Mouse (Mus musculus) midbrain, embryonic 16.5 days (tissue): Measurements from ENCODE around the gene Rtp3. TPM values are rescaled to one million over a fixed set of nuclear protein-coding genes. Genes with fewer than 3 reads are reported as not detected.

Experiments used
- ATAC-seq: fragments of 200-750 bp; cut with Nextera tagmentation; 2 replicates; pipeline ENCODE4 v1.8.0; 2017; ENCODE audit warnings: moderate TSS enrichment
- H3K27ac ChIP-seq: fragments of 300-500 bp; sonication (generic); 2 replicates; pipeline ENCODE4 v1.5.1; 2014; ENCODE audit warnings: mild to moderate bottlenecking, low read length, mixed read lengths
- H3K27me3 ChIP-seq: fragments of 300-500 bp; sonication (generic); 2 replicates; pipeline ENCODE4 v1.6.1; 2014; ENCODE audit warnings: low read depth, low read length, mixed read lengths; ENCODE audit not compliant: control insufficient read depth, insufficient read depth
- H3K36me3 ChIP-seq: fragments of 300-500 bp; sonication (generic); 2 replicates; pipeline ENCODE4 v1.6.1; 2014; ENCODE audit warnings: mild to moderate bottlenecking, low read length, moderate library complexity, mixed read lengths; ENCODE audit not compliant: control insufficient read depth, insufficient read depth
- H3K4me1 ChIP-seq: fragments of 300-500 bp; sonication (generic); 2 replicates; pipeline ENCODE4 v1.6.1; 2014; ENCODE audit warnings: mild to moderate bottlenecking, low read length, mixed read lengths; ENCODE audit not compliant: control insufficient read depth, insufficient read depth
- H3K4me2 ChIP-seq: fragments of 300-500 bp; sonication (generic); 2 replicates; pipeline ENCODE4 v1.6.1; 2014; ENCODE audit warnings: mild to moderate bottlenecking, low read length, mixed read lengths
- H3K4me3 ChIP-seq: fragments of 300-500 bp; sonication (generic); 2 replicates; pipeline ENCODE4 v1.5.1; 2014; ENCODE audit warnings: low read depth, mild to moderate bottlenecking, low read length, moderate library complexity, mixed read lengths
- H3K9ac ChIP-seq: fragments of 300-500 bp; sonication (generic); 2 replicates; pipeline ENCODE4 v1.6.1; 2014; ENCODE audit warnings: low read depth, low read length, mixed read lengths
- H3K9me3 ChIP-seq: fragments of 300-500 bp; sonication (generic); replicated peaks from 2 replicates; pipeline ENCODE4 v1.6.1; 2014; ENCODE audit warnings: mild to moderate bottlenecking, low read length, mixed read lengths; ENCODE audit not compliant: control insufficient read depth, poor library complexity, severe bottlenecking
- WGBS: fragments of 180-500 bp; shearing (Covaris S2); extraction: QIAGEN DNeasy Blood & Tissue Kit; methylation state at CpG from one replicate; pipeline ENCODE4 v1.1.7; 2014; 5-methylcytosine and 5-hydroxymethylcytosine counted together
- polyA plus RNA-seq: library from polyadenylated mRNA; unstranded; fragments of >200 nt; fragmentation: Nextera tagmentation; extraction: Ambion mirVana; gene quantifications from 2 replicates; pipeline ENCODE4 v1.2.1, GENCODE M21; 2015

Gene Rtp3
- polyA plus RNA-seq, 1 experiment from 2014 or later: 0.20 TPM

DNA sequence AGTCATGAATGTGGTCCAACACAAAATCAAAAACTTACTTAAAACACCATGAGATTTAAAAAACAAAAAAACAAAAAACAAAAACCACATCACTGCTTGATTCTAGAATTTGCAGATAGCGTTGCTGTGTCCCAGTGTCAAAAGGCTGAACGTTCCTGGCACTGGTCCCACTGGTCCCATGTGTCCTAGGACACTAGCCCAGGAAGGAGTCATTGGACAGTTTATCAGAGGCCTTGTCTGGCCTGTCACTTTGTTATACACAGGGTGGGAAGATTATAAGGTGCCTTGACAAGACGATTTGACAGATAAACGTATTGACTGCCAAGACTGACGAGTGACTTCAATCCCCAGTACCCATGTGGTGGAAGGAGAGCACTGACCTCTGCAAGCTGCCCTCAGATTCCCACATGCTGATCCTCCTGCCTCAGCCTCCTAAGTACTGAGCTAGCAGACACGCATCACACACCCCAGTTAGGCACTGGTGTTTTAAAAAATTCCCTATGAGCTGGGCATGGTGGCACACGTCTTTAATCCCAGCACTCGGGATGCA is 26.7 kb downstream of the Rtp3 start:
- no peaks in the 10 kb centered on the region for H3K36me3 ChIP-seq
- no peak overlapping the region for H3K9ac ChIP-seq
- H3K4me1 ChIP-seq: no peaks in the 10 kb centered on the region
- H3K9me3 ChIP-seq: no peaks in the 10 kb centered on the region
- H3K27ac ChIP-seq: no peak overlapping the region
- no peaks in the 10 kb centered on the region for H3K27me3 ChIP-seq
- 89% methylated on average over 8 of the region's 8 CpGs for WGBS
- H3K4me2 ChIP-seq: no peak overlapping the region
- ATAC-seq: no peak
- no peak overlapping the region for H3K4me3 ChIP-seq

- no peak for ATAC-seq
- H3K4me3 ChIP-seq: no peak overlapping the region
- 98% methylated on average over 8 of the region's 8 CpGs for WGBS
Observed at GRCm38 (mm10) chr9:110961386-110961785, 29.0 kb downstream of the Rtp3 start.

DNA sequence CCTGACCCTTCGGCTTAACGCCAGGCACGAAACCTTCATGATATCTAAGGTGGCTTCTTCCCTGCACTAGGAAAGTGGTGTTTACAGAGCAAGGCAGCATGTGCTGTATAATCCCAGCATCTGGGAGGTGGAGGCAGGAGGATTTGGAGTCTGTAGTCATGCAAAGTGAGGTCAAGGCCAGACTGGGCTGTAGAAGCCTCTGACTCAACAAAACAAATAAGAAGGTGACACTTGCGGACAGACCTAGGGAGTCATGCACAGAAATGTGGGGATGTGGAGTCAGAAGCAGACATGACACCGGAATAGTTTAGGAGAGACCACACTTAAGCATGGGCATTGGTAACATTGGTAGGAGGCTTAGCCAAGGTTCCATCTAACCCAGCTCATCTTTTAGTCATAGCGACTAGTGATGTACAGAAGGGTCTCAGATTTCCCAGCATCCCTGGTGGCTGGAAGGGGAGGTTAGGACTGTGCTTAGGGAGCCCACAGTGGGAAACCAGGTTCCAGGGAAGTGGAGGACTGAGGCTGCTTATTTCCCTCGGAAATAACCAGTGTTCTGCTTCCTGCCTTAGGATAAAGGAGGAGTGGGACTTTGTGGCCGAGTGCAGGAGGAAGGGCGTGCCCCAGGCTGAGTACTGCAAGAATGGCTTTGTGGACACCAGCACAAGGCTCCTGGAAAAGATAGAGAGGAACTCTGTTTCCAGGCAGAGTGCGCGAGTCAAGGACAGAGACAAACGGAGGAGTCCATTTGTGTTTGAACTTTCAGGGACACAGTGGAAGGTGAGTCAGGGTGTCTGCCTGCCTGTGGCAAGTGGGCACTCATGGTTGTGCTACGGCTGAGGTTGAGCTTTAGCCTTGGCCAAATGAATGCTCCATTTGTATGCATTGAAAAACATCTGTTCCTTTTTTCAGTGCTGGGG is 29.9 kb downstream of the Rtp3 start:
- H3K27me3 ChIP-seq: no peaks in the 10 kb centered on the region
- no peaks in the 10 kb centered on the region for H3K4me1 ChIP-seq
- H3K4me3 ChIP-seq: no peak overlapping the region
- no peaks in the 10 kb centered on the region for H3K9me3 ChIP-seq
- no peaks in the 10 kb centered on the region for H3K36me3 ChIP-seq
- no peak for ATAC-seq
- 80% methylated on average over 13 of the region's 13 CpGs for WGBS
- no peak overlapping the region for H3K9ac ChIP-seq
- no peak overlapping the region for H3K4me2 ChIP-seq
- H3K27ac ChIP-seq: no peak overlapping the region

More at GRCm38 (mm10) chr9:110961386-110961785, 29.0 kb downstream of the Rtp3 start:
- no peaks in the 10 kb centered on the region for H3K4me1 ChIP-seq
- H3K36me3 ChIP-seq: no peaks in the 10 kb centered on the region
- no peaks in the 10 kb centered on the region for H3K27me3 ChIP-seq
- no peaks in the 10 kb centered on the region for H3K9me3 ChIP-seq
- H3K9ac ChIP-seq: no peak overlapping the region
- H3K27ac ChIP-seq: no peak overlapping the region
- no peak overlapping the region for H3K4me2 ChIP-seq

DNA sequence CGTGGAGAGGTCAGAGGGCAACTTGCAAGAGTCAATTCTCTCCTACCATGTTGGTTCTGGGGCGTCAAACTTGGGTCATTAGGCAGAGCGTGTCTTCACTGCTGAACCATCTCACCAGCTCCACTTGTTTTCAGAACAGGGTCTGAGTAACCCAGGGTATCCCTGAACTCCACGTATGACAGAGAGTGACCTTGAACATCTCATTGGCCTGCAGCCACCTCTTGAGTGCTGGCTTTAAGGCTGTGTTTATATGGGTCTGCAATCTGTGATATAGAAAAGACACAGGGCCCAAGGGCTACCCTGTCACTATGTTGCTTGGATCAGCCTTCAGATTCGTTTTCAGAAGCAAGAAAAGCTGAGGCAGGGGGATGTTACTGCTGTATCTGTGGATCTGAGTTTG is 30.7 kb downstream of the Rtp3 start:
- no peak overlapping the region for H3K27ac ChIP-seq
- ATAC-seq: no peak
- H3K9me3 ChIP-seq: no peaks in the 10 kb centered on the region
- no peaks in the 10 kb centered on the region for H3K27me3 ChIP-seq
- H3K36me3 ChIP-seq: no peaks in the 10 kb centered on the region
- H3K9ac ChIP-seq: no peak overlapping the region
- 85% methylated on average over 5 of the region's 5 CpGs for WGBS
- no peak overlapping the region for H3K4me2 ChIP-seq
- H3K4me3 ChIP-seq: no peak overlapping the region
- H3K4me1 ChIP-seq: no peaks in the 10 kb centered on the region

DNA sequence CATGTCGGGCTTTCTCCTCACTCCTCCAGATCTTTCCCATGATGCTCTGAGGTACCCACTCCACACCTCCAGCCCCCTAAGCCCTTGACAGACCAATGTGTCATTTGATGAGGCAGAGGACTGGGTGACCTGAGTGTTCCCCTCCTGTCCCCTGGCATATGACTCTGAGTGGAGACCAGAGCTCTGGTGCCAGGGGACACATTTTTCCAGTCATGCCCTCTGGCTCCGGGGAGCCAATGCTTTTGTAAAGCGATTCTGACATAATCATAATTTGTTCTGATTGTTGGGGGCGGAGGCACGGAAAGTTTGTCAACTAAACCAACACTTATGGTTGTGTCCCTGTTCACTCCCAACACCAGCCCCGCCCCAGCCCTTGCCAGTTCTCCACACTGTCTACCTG is 34.4 kb downstream of the Rtp3 start:
- H3K4me2 ChIP-seq: no peak overlapping the region
- no peaks in the 10 kb centered on the region for H3K27me3 ChIP-seq
- H3K27ac ChIP-seq: no peak overlapping the region
- H3K36me3 ChIP-seq: no peaks in the 10 kb centered on the region
- H3K4me3 ChIP-seq: no peak overlapping the region
- peaks cover 4% of the 10 kb centered on the region for H3K4me1 ChIP-seq
- WGBS: 86% methylated on average over 6 of the region's 6 CpGs
- H3K9me3 ChIP-seq: no peaks in the 10 kb centered on the region
- no peak for ATAC-seq
- no peak overlapping the region for H3K9ac ChIP-seq

DNA sequence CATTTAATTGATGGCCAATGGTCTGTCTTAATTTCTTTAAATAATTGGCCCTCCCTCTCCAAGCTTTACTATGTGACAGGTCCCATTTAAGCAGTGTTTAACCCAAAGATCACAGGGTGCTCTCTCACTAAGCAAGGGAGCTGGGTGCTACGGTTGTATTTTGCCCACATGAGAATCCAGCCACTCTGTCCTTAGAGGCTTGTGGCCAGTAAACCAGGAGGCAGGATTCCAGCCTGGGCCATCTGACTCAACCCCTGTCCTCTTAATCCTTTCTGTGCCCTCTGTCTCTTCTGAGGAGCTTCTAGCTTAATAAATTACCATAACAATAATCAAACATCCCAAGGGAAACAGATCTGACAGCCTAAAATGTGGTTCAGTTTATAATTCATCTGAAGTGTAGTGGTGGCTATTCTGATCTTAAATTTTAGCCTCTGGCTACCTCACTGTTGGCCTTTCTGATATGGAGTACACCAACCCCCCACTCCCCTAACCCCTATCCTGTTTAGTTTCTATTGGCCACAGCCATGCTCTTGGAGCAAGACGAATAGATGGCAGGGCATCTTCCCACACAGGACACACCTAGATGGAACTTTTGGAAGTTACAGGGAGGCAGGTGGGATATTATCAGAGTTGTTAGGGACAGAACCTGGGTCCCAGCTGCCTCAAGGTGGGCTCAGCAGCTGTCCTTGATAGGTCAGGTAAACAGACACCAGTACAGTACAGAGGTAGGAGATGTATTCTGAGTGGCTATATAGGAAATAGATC is 35.5 kb downstream of the Rtp3 start:
- no peak overlapping the region for H3K4me3 ChIP-seq
- H3K27ac ChIP-seq: no peak overlapping the region

DNA sequence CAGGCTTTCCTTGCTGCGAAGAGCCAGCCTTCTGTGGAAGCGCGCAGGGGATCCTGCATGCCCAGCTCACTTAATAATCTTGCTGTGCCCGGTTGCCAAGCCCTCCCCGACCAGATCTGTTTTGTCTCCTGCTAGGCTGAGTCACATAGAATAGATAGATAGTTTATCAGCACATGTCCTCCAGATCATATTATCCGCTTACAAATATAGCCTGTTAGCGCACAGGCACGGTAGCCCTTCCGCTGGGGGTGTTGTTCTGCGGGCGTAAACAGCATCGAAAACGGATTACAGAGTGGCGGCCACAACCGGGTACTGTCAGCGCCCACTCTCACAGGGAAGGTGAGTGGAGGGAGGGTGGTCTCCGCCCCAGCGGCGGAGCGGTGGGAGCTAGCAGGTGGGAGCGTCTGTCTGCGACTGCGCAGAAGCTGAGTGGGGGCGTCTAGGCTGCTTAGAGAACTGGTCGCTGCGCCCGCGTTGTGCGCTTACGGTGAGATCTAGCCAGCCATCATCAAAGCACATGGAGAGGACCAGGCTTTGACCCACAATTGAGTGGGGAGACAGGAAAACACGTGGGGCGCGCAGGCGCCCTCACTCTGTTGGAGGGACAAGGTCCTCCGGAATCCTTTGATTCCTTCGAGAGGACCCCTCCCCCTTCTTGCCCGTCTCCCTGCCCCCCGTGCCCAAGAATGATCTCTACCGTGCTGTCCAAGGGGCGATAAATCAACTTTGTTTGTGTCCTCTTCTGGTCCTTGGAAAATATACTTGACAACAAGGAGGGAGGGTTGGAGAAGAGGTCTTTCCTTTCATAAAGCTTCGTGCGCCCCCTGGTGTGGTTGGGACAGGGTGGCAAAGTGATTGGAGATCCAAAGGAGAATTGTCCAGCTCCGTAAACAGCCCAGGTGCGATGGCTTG is 36.6 kb downstream of the Rtp3 start:
- peak; percentile 93 for ATAC-seq
- under 1% methylated on average over 44 of the region's 44 CpGs for WGBS

More for the DNA sequence above, 35.5 kb downstream of the Rtp3 start:
- H3K9ac ChIP-seq: no peak overlapping the region
- no peaks in the 10 kb centered on the region for H3K27me3 ChIP-seq
- no peak for ATAC-seq
- H3K4me2 ChIP-seq: peak overlapping the region; percentile 73; the same call in 1 of the 2 replicates
- no peaks in the 10 kb centered on the region for H3K9me3 ChIP-seq
- WGBS: 31% methylated on average over 2 of the region's 2 CpGs
- no peaks in the 10 kb centered on the region for H3K36me3 ChIP-seq
- peaks cover 4% of the 10 kb centered on the region for H3K4me1 ChIP-seq

GRCm38 (mm10) chr9:110952931-110953549 is 37.3 kb downstream of the Rtp3 start:
- Histone ChIP-seq H3K4me1 (peaks cover 4% of the 10 kb centered on the region), H3K27me3 (no peaks in the 10 kb centered on the region), H3K4me3 (peak overlapping the region; percentile 56), H3K27ac (peak overlapping the region; percentile 83), H3K4me2 (peak overlapping the region; percentile 73), H3K9me3 (no peaks in the 10 kb centered on the region), H3K36me3 (no peaks in the 10 kb centered on the region), H3K9ac (peak overlapping the region; percentile 69; the same call in 1 of the 2 replicates)
- WGBS: 43% methylated on average over 5 of the region's 5 CpGs
- no peak for ATAC-seq

More for the DNA sequence above, 36.6 kb downstream of the Rtp3 start:
- peak overlapping the region; percentile 69 for H3K9ac ChIP-seq
- H3K4me1 ChIP-seq: peaks cover 4% of the 10 kb centered on the region
- no peaks in the 10 kb centered on the region for H3K27me3 ChIP-seq
- H3K36me3 ChIP-seq: no peaks in the 10 kb centered on the region
- H3K4me2 ChIP-seq: peak overlapping the region; percentile 73
- no peaks in the 10 kb centered on the region for H3K9me3 ChIP-seq
- peak overlapping the region; percentile 83 for H3K27ac ChIP-seq
- peak overlapping the region; percentile 56 for H3K4me3 ChIP-seq
